Mouse (Mus musculus): ENCODE measurements around the gene Dgkd.

GRCm38 (mm10) chr1:87936516-87936915 lies 83.4 kb downstream of the Dgkd start:
- peak; percentile 60; the same call in 1 of the 2 replicates for TF ChIP-seq CTCF (IDR thresholded peaks at IDR 0.05; ENCODE audit: borderline replicate concordance, insufficient read depth, low read length)
- TF ChIP-seq POLR2A (IDR thresholded peaks at IDR 0.05; ENCODE audit: low read depth, low read length), result no peak
